Mouse (Mus musculus): ENCODE measurements around the gene Cmklr1.
"Not testable (repeated sequence)": the region's sequence is repeated elsewhere in the genome, so short reads cannot be mapped to it uniquely, and the experiment has no call there.

Gene Cmklr1

GRCm38 (mm10) chr5:113586458-113586849, 63.8 kb downstream of the Cmklr1 start:
- DNase-seq (ENCODE audit: inconsistent ontology term): not testable (repeated sequence)

DNA sequence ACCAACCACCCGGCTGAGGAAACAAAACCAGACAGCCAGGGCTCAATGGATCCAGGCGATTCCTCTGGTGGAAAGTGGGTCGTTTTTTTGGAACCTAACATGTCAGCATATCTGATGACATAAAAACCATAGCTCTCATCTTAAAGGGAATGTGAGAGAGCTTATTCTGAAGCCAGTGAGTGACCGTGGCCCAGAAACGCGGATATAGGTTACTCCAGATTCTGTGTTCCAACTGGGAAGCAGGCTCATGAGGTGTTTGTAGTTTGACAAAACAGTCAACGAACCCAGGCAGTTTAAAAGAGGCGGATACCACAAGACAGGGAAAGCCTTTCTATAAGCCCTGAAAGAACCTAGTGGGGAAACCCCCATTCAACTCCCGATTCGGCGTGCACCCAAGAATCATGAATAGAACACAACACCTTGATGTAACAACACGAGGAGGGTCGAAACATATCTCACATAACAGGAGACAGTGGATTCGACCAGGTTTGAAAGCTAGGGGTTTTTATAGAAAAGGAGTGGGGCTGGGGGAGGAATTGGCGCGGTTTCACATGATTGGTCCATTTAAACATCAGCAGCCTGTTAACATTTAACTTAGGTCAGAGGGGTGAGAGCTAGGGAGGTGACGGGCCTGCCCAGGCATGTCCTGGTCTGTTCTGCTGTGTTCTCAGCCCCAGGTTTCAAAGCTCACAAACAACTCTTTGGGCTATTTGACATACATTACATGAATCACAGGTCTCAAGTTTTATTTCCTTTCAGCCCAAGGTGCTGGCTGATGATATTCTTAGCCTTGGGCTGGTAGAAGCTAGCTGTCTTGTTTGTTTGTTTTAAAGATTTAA, 64.4 kb downstream of the Cmklr1 start:
- not testable (repeated sequence) for DNase-seq (ENCODE audit: inconsistent ontology term)

DNA sequence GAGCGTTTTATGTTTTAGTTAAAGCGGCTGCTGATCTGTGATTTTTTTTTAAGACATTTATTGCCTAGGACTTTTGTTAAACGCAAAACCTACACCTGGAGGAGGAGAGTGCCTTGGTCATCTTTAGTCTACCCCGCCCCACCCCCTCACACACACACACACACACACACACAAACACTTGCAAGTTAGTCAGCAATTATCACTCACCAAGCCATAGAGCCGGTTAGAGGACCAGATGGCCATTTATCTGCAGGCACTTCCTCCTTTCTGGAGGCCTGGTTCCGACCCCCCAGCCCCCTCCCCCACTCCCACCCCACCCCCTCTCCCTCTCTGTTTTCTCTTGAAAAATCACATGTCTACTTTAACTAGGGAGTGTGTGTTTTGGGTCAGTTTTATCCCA, 65.8 kb downstream of the Cmklr1 start:
- DNase-seq (ENCODE audit: inconsistent ontology term): no peak

GRCm38 (mm10) chr5:113583424-113584162, 66.6 kb downstream of the Cmklr1 start:
- DNase-seq (ENCODE audit: inconsistent ontology term): no peak

DNA sequence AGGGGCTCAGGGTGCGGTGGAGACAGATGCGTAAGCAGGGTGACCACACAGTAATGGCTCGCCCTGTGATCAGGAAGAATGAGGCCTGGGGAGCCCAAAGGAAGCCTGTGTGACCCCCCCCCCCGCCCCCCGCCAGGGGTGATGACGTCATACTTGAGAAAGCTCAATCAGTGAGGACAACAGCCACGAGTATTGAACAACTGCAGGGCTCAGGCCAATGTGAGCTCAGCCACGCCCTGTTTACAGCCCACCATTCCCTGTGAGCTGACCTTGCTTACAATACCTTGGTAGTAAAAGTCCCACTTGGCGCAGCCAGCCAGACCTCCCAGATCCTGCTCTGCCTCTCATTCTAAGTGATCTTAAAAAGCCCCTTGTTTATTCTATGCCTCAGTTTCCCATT, 69.4 kb downstream of the Cmklr1 start:
- no peak for DNase-seq (ENCODE audit: inconsistent ontology term)

DNA sequence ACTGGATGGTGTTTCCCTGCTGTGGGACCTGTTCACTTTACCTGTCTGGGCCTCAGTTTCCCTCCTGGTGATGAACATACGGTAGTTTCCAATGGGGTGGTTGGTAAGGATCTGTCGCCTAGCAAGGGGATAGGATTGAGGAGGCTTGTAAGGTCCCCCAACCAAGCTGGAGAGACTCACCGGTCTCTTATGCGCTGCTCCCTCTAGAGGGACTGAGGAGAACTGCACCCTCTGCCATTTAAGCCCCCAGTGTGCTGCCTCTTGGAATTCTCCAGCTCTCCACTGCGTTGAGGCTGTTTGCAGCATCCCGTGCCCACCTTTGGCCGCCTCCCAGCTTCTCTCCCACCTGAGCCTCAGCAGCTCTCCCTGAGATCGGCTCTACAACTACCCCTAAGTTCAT, 70.0 kb downstream of the Cmklr1 start:
- DNase-seq (ENCODE audit: inconsistent ontology term): no peak

- no peak for DNase-seq (ENCODE audit: inconsistent ontology term)
Measured at GRCm38 (mm10) chr5:113579128-113579527, 71.1 kb downstream of the Cmklr1 start.

GRCm38 (mm10) chr5:113578428-113578827, 71.8 kb downstream of the Cmklr1 start:
- no peak for DNase-seq (ENCODE audit: inconsistent ontology term)

DNA sequence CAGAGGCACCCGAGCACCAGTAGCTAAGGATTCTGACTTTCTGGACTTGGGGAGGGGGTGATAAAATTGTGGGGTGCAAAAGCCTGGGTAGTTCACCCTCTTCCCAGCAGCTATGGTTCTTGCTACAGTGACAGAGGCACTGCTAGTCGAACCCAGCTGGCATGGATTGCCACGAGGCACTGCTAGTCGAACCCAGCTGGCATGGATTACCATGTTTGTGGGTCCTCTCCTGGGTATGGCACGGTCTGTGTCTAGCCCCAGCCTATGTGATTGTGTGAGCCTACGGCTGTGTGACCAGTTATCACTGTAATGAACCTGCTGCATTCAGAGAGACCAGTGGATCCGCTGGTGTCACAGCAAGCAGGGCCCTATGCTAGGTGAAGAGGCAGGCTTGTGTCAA, 72.7 kb downstream of the Cmklr1 start:
- DNase-seq (ENCODE audit: inconsistent ontology term): no peak

GRCm38 (mm10) chr5:113570056-113570717, 80.0 kb downstream of the Cmklr1 start:
- no peak for DNase-seq (ENCODE audit: inconsistent ontology term)

- DNase-seq (ENCODE audit: inconsistent ontology term): no peak
Measured at GRCm38 (mm10) chr5:113565858-113566257, 84.4 kb downstream of the Cmklr1 start.

DNA sequence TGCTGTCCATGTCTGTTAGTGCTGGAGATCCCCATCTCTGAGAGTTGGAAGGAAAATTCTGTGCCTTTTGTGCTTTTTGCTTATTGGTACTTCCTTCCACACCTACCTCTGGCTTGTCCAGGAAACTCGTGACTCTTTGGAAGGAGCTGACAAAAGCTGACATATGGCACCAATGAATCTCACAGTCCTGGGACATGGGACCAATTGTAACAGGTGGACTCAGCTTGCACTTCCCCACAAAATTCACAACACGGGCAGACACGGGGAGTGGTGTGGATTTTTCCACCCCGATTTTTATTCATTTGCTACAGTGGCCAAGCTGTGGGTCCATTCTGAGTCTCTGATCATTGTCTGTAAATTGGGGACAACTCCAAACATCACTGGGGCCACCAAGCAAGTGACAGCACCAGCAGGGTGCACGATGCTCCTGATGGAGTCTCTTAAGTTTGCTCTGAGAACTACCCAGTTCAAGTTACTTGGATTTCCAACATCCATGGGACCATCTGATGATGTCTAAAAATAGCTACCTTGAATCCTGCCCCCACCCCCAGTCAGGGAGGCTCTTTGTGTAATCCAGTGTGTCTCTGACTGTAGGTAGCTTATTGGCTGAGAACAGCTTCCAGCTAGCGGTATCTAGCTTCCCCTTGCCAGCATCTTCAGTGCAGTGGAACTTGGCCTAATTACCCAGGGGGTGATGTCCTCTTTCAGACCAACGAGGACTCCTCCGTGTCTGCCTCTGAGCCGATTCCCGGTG, 84.9 kb downstream of the Cmklr1 start:
- no peak for DNase-seq (ENCODE audit: inconsistent ontology term)

- DNase-seq (ENCODE audit: inconsistent ontology term): no peak
Measured at GRCm38 (mm10) chr5:113564463-113564862, 85.8 kb downstream of the Cmklr1 start.
